Mouse (Mus musculus): Measurements from ENCODE around the gene Vsig10. TPM values are rescaled to one million over a fixed set of nuclear protein-coding genes. Genes with fewer than 3 reads are reported as not detected.

Gene Vsig10
- polyA plus RNA-seq, 1 experiment from 2014 or later: 2.2 TPM

DNA sequence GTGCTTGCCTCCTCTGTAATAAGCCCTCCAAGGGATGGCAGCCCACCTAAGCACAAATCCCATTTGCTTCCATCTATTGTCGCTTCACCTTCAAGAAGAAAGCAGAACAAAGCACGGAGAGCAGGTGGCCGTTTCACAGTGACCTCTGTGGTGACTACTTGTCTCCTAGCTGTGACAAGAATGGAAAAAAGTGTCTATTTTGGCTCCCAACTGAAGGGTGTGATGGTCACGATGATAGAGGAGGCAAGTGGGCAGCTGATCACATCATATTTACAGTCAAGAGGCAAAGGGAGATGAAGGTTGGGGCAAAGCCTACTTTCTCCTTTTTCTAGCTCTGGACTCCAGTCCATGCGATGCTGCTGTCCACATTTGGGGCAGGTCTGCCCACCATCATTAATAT lies 77.0 kb downstream of the Vsig10 start:
- H3K4me2 ChIP-seq: no peak overlapping the region
- H3K9ac ChIP-seq (ENCODE audit: low read depth, low read length): no peak overlapping the region
- no peak overlapping the region for H3K27ac ChIP-seq (ENCODE audit: low read depth, low read length)

DNA sequence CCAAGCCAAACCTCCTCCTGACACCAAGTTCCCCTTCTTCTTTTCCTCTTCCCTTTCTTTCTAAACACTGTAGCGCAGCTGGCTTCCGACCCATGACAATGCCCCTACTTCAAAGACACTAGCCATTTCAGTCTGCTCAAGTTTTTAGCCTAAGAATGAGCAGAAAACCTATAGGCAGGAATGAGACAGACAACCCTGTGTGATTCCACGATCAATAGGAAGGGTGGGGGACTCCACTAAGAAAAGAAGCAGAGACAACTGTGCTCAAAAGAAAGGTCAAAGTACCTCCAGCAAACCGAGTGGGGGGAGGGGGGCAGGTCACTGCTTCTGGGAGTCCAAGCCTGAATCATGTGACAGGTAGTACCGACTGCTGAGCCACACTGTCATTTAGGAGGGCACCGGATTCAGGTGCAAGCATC lies 77.7 kb downstream of the Vsig10 start:
- H3K4me1 ChIP-seq (replicated peaks; ENCODE audit: control insufficient read depth, insufficient read depth, low read length): no peaks in the 10 kb centered on the region; the same call in 1 of the 2 replicates
- H3K9me3 ChIP-seq (ENCODE audit: control insufficient read depth, low read length): peaks cover 9% of the 10 kb centered on the region
- ATAC-seq (replicated peaks; ENCODE audit: low FRiP score) (no peak), DNase-seq (ENCODE audit: low spot score) (no peak)
- no peaks in the 10 kb centered on the region for H3K36me3 ChIP-seq (ENCODE audit: control insufficient read depth, insufficient read depth, low read length)
- no peak overlapping the region for H3K9ac ChIP-seq (ENCODE audit: low read depth, low read length)
- H3K27ac ChIP-seq (ENCODE audit: low read depth, low read length): no peak overlapping the region
- no peaks in the 10 kb centered on the region for H3K27me3 ChIP-seq (replicated peaks; ENCODE audit: control insufficient read depth, insufficient read depth, low read length)
- H3K4me2 ChIP-seq: no peak overlapping the region
- 61% methylated on average over 6 of the region's 6 CpGs for WGBS
- H3K4me3 ChIP-seq (ENCODE audit: low read depth, low read length): no peak overlapping the region

More for the DNA sequence above, 77.0 kb downstream of the Vsig10 start:
- H3K9me3 ChIP-seq (ENCODE audit: control insufficient read depth, low read length): peaks cover 9% of the 10 kb centered on the region
- WGBS: 81% methylated on average over 5 of the region's 5 CpGs
- no peaks in the 10 kb centered on the region; the same call in 1 of the 2 replicates for H3K4me1 ChIP-seq (replicated peaks; ENCODE audit: control insufficient read depth, insufficient read depth, low read length)
- no peaks in the 10 kb centered on the region for H3K36me3 ChIP-seq (ENCODE audit: control insufficient read depth, insufficient read depth, low read length)
- no peak overlapping the region for H3K4me3 ChIP-seq (ENCODE audit: low read depth, low read length)
- DNase-seq (ENCODE audit: low spot score) (no peak), ATAC-seq (replicated peaks; ENCODE audit: low FRiP score) (no peak)
- H3K27me3 ChIP-seq (replicated peaks; ENCODE audit: control insufficient read depth, insufficient read depth, low read length): no peaks in the 10 kb centered on the region

DNA sequence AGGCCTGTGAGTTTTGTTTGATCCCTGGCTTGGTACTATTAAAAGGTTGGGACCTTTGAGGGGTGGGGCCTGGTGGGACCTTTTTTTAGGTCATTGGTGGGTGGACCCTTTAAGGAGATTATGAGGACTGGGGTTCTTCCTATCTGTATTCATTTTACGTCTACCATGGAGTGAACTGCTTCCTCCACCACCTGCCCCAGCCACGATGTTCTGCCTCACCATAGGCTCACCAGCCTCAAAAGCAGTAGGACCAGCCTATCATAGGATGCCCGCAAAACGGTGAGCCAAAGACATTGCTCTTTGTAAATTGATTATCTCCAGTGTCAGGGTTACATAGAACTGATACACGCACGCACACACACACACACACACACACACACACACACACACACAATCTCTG lies 78.5 kb downstream of the Vsig10 start:
- no peaks in the 10 kb centered on the region; the same call in 1 of the 2 replicates for H3K4me1 ChIP-seq (replicated peaks; ENCODE audit: control insufficient read depth, insufficient read depth, low read length)
- DNase-seq (ENCODE audit: low spot score) (no peak), ATAC-seq (replicated peaks; ENCODE audit: low FRiP score) (no peak)

DNA sequence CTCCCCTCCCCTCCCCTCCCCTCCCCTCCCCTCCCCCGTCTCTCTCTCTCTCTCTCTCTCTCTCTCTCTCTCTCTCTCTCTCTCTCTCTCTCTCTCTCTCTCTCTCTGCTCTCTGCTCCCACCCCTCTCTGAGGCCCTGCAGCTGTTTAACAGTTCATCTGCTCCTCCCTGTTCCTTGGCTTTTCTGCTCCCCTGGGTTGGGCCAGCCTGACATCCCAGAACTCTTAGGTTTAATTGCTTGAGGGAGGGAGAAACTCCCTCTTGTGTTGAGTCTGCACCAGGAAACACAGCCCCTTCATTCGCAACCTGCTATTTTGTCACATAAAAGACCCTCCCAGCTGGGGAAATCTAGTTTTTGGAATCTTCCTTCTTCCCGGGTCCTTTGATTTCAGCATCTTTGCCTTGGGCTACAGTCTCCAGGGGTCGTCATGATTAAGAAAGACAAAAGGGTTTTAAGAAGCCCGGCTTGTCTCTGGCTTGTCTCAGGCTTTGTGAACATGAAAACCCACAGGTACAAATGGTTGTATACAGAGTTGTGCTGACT lies 79.2 kb downstream of the Vsig10 start:
- H3K9me3 ChIP-seq (ENCODE audit: control insufficient read depth, low read length): peaks cover under 1% of the 10 kb centered on the region; the same call in 1 of the 2 replicates
- WGBS: 60% methylated on average over 4 of the region's 5 CpGs
- H3K36me3 ChIP-seq (ENCODE audit: control insufficient read depth, insufficient read depth, low read length): no peaks in the 10 kb centered on the region
- no peak overlapping the region for H3K4me3 ChIP-seq (ENCODE audit: low read depth, low read length)
- H3K27me3 ChIP-seq (replicated peaks; ENCODE audit: control insufficient read depth, insufficient read depth, low read length): no peaks in the 10 kb centered on the region
- no peak for ATAC-seq (replicated peaks; ENCODE audit: low FRiP score)
- H3K4me1 ChIP-seq (replicated peaks; ENCODE audit: control insufficient read depth, insufficient read depth, low read length): no peaks in the 10 kb centered on the region; the same call in 1 of the 2 replicates
- H3K4me2 ChIP-seq: no peak overlapping the region
- no peak for DNase-seq (ENCODE audit: low spot score)
- no peak overlapping the region for H3K27ac ChIP-seq (ENCODE audit: low read depth, low read length)
- H3K9ac ChIP-seq (ENCODE audit: low read depth, low read length): no peak overlapping the region

More for the DNA sequence above, 78.5 kb downstream of the Vsig10 start:
- WGBS: 71% methylated on average over 6 of the region's 6 CpGs
- Histone ChIP-seq H3K27me3 (replicated peaks; ENCODE audit: control insufficient read depth, insufficient read depth, low read length) (no peaks in the 10 kb centered on the region), H3K4me3 (ENCODE audit: low read depth, low read length) (no peak overlapping the region), H3K4me2 (no peak overlapping the region), H3K36me3 (ENCODE audit: control insufficient read depth, insufficient read depth, low read length) (no peaks in the 10 kb centered on the region), H3K9ac (ENCODE audit: low read depth, low read length) (no peak overlapping the region), H3K9me3 (ENCODE audit: control insufficient read depth, low read length) (peaks cover 5% of the 10 kb centered on the region), H3K27ac (ENCODE audit: low read depth, low read length) (no peak overlapping the region)

DNA sequence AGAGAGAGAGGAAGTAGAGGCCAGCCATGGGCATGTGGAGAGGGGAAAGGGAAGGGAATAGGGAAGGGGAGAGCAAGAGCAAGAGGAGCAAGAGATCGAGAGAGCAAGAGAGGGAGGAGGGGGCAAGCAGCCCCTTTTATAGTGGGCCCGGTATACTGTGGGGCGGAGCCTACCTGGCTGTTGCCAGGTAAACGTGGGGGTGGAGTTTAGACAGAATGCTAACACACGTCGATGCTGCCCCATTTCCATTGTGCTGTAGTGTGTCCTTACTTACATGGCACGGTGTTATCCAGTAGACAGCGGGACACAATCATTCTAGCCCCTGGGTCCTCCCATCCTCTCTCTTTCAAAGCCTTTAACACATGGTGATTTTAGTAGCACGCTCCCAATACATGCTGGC lies 80.4 kb downstream of the Vsig10 start:
- Histone ChIP-seq H3K9ac (ENCODE audit: low read depth, low read length) (no peak overlapping the region), H3K36me3 (ENCODE audit: control insufficient read depth, insufficient read depth, low read length) (no peaks in the 10 kb centered on the region), H3K27ac (ENCODE audit: low read depth, low read length) (no peak overlapping the region), H3K4me2 (no peak overlapping the region), H3K4me3 (ENCODE audit: low read depth, low read length) (no peak overlapping the region), H3K4me1 (replicated peaks; ENCODE audit: control insufficient read depth, insufficient read depth, low read length) (no peaks in the 10 kb centered on the region; the same call in 1 of the 2 replicates), H3K9me3 (ENCODE audit: control insufficient read depth, low read length) (no peaks in the 10 kb centered on the region), H3K27me3 (replicated peaks; ENCODE audit: control insufficient read depth, insufficient read depth, low read length) (no peaks in the 10 kb centered on the region)
- ATAC-seq (replicated peaks; ENCODE audit: low FRiP score) (no peak), DNase-seq (ENCODE audit: low spot score) (no peak)
- WGBS: 70% methylated on average over 9 of the region's 9 CpGs

DNA sequence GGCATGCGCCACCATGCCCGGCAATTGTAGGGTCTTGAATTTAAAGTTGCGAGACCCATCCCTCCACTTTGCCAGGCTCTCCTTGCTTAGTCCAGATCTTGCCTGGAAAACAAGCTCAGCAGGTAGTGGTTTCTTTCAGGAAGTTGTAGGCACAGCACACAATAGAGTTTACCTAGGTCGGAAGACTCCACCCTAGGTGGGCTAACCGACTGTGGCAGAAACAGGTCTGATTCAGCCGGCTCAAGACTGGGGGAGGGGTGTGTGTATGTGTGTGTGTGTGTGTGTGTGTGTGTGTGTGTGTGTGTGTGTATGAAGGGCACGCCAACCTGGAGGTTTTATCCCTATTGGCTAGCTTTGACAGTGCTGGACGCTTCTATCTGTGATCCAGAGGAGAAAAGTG lies 84.7 kb downstream of the Vsig10 start:
- H3K36me3 ChIP-seq (ENCODE audit: control insufficient read depth, insufficient read depth, low read length): no peaks in the 10 kb centered on the region
- H3K27ac ChIP-seq (ENCODE audit: low read depth, low read length): no peak overlapping the region
- no peak overlapping the region for H3K9ac ChIP-seq (ENCODE audit: low read depth, low read length)
- H3K4me1 ChIP-seq (replicated peaks; ENCODE audit: control insufficient read depth, insufficient read depth, low read length): no peaks in the 10 kb centered on the region
- H3K9me3 ChIP-seq (ENCODE audit: control insufficient read depth, low read length): no peaks in the 10 kb centered on the region
- H3K27me3 ChIP-seq (replicated peaks; ENCODE audit: control insufficient read depth, insufficient read depth, low read length): no peaks in the 10 kb centered on the region
- no peak overlapping the region for H3K4me3 ChIP-seq (ENCODE audit: low read depth, low read length)
- DNase-seq (ENCODE audit: low spot score): no peak
- WGBS: 79% methylated on average over 8 of the region's 8 CpGs
- no peak for ATAC-seq (replicated peaks; ENCODE audit: low FRiP score)
- H3K4me2 ChIP-seq: no peak overlapping the region

Other genes with a start within 250 kb of the Vsig10 start
- 37.8 and 41.9 TPM in 2 replicates for gene Suds3, start 203.0 kb upstream of the Vsig10 start, polyA plus RNA-seq (2014; fragmentation: Nextera tagmentation; extraction: Ambion mirVana)
- 69.3 and 73.6 TPM in 2 replicates for gene Taok3, start 199.0 kb upstream of the Vsig10 start, polyA plus RNA-seq (2014; fragmentation: Nextera tagmentation; extraction: Ambion mirVana)
- 572 and 580 TPM in 2 replicates for gene Pebp1, start 31.5 kb upstream of the Vsig10 start, polyA plus RNA-seq (2014; fragmentation: Nextera tagmentation; extraction: Ambion mirVana)
- gene Wsb2, start 38.2 kb downstream of the Vsig10 start, polyA plus RNA-seq (2014; fragmentation: Nextera tagmentation; extraction: Ambion mirVana): 36.3 and 45.8 TPM in 2 replicates
- 121 and 131 TPM in 2 replicates for gene Rfc5, start 70.0 kb downstream of the Vsig10 start, polyA plus RNA-seq (2014; fragmentation: Nextera tagmentation; extraction: Ambion mirVana)
- gene Ksr2, start 94.9 kb downstream of the Vsig10 start, polyA plus RNA-seq (2014; fragmentation: Nextera tagmentation; extraction: Ambion mirVana): 0.01 and 0.17 TPM in 2 replicates

All from liver, embryonic 11.5 days (tissue).